Mouse (Mus musculus): ENCODE data around the gene Isca2. TPM values are rescaled to one million over a fixed set of nuclear protein-coding genes. Genes with fewer than 3 reads are reported as not detected.

Gene Isca2
- 156 and 158 TPM in 2 replicates for polyA plus RNA-seq (2016; fragmentation: Nextera tagmentation; extraction: Ambion mirVana)

GRCm38 (mm10) chr12:84772726-84773441 is at the start of gene Isca2, which contains the start of gene Npc2:
TSS of gene Isca2 (plus strand) at chr12:84773251.
TSS of gene Npc2 (minus strand) at chr12:84773152.
- Histone ChIP-seq H3K9me3 (no peaks in the 10 kb centered on the region), H3K9ac (peak within 1 kb of the TSS; percentile 71), H3K4me3 (peak within 1 kb of the TSS; percentile 63), H3K36me3 (peaks cover 8% of the 10 kb centered on the region), H3K27me3 (replicated peaks) (no peaks in the 10 kb centered on the region), H3K27ac (peak within 1 kb of the TSS; percentile 43; the same call in 1 of the 2 replicates), H3K4me1 (peaks cover 29% of the 10 kb centered on the region), H3K4me2 (replicated peaks) (peak within 1 kb of the TSS; percentile 83)
- WGBS = under 1% methylated on average over 50 of the region's 50 CpGs
- peak; percentile 99 for ATAC-seq (ENCODE audit: low FRiP score, low read depth)

GRCm38 (mm10) chr12:84726391-84726790 is 46.7 kb upstream of the Isca2 start:
- WGBS = 90% methylated on average over 4 of the region's 4 CpGs
- no peaks in the 10 kb centered on the region for H3K4me1 ChIP-seq
- no peak overlapping the region for H3K9ac ChIP-seq
- H3K4me3 ChIP-seq = no peak overlapping the region
- H3K27ac ChIP-seq = no peak overlapping the region
- H3K9me3 ChIP-seq = no peaks in the 10 kb centered on the region
- no peaks in the 10 kb centered on the region for H3K27me3 ChIP-seq (replicated peaks)
- H3K4me2 ChIP-seq (replicated peaks) = no peak overlapping the region
- no peaks in the 10 kb centered on the region for H3K36me3 ChIP-seq
- ATAC-seq (ENCODE audit: low FRiP score, low read depth) = no peak

- no peaks in the 10 kb centered on the region for H3K27me3 ChIP-seq (replicated peaks)
- no peaks in the 10 kb centered on the region for H3K36me3 ChIP-seq
- H3K4me2 ChIP-seq (replicated peaks) = no peak overlapping the region
- H3K9ac ChIP-seq = no peak overlapping the region
- no peak for ATAC-seq (ENCODE audit: low FRiP score, low read depth)
- no peaks in the 10 kb centered on the region for H3K4me1 ChIP-seq
- WGBS = 54% methylated on average over 4 of the region's 4 CpGs
- no peak overlapping the region for H3K27ac ChIP-seq
- no peak overlapping the region for H3K4me3 ChIP-seq
- H3K9me3 ChIP-seq = no peaks in the 10 kb centered on the region
These were observed 46.1 kb upstream of the Isca2 start for GRCm38 (mm10) chr12:84726986-84727385.

GRCm38 (mm10) chr12:84727434-84727833 is 45.6 kb upstream of the Isca2 start:
- Histone ChIP-seq H3K4me1 (no peaks in the 10 kb centered on the region), H3K27ac (no peak overlapping the region), H3K27me3 (replicated peaks) (no peaks in the 10 kb centered on the region), H3K9ac (no peak overlapping the region), H3K36me3 (no peaks in the 10 kb centered on the region), H3K4me3 (no peak overlapping the region), H3K9me3 (no peaks in the 10 kb centered on the region), H3K4me2 (replicated peaks) (no peak overlapping the region)
- ATAC-seq (ENCODE audit: low FRiP score, low read depth) = no peak
- 69% methylated on average over 5 of the region's 5 CpGs for WGBS

DNA sequence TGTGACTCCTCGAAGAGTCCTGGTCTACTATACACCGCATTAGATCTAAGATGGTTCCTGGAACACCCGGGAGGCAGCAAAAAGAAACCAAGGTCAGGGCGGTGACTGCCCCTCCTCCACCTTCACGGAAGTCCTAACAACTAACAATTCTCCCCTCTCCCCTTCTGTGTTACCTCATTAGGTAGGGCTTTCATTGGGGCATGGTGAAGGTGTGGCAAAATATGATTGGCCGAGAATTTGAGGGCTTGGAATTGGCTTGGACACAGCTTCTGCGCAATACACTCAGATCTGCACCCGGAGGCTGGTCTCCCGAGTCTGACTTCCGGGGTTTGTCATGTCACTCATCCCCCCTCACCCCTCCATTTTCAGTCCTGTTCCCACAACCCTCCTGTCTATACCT is 44.6 kb upstream of the Isca2 start:
- WGBS = 93% methylated on average over 10 of the region's 10 CpGs
- Histone ChIP-seq H3K27me3 (replicated peaks) (no peaks in the 10 kb centered on the region), H3K4me3 (no peak overlapping the region), H3K4me1 (no peaks in the 10 kb centered on the region), H3K9ac (no peak overlapping the region), H3K4me2 (replicated peaks) (no peak overlapping the region), H3K9me3 (no peaks in the 10 kb centered on the region), H3K36me3 (no peaks in the 10 kb centered on the region), H3K27ac (no peak overlapping the region)
- ATAC-seq (ENCODE audit: low FRiP score, low read depth) = no peak

- Histone ChIP-seq H3K4me1 (no peaks in the 10 kb centered on the region), H3K27me3 (replicated peaks) (no peaks in the 10 kb centered on the region), H3K36me3 (no peaks in the 10 kb centered on the region), H3K4me3 (no peak overlapping the region), H3K9me3 (no peaks in the 10 kb centered on the region), H3K9ac (no peak overlapping the region), H3K27ac (no peak overlapping the region), H3K4me2 (replicated peaks) (no peak overlapping the region)
- WGBS = 80% methylated on average over 13 of the region's 13 CpGs
- no peak for ATAC-seq (ENCODE audit: low FRiP score, low read depth)
These were observed 39.7 kb upstream of the Isca2 start for GRCm38 (mm10) chr12:84733366-84733765.

DNA sequence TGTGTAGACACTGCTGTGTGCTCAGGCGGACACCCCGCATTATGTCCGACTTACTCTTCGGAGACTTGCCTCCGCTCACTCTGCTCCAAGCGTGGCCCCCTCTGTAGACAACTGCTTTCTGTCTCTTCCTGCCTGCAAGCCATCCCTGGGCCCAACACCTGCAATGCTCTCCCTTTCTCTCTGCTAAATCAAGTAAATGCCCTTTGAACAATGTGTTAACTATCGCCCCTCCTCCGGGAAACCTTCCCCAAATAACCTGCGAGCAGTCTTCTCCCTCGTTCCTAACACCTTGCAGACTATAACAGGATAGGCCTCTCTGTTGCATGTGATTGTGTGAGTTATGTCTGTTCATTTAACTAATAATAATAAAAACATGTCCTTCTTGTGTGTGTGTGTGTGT is 29.6 kb upstream of the Isca2 start:
- Histone ChIP-seq H3K36me3 (no peaks in the 10 kb centered on the region), H3K9me3 (no peaks in the 10 kb centered on the region), H3K4me2 (replicated peaks) (no peak overlapping the region), H3K4me1 (no peaks in the 10 kb centered on the region), H3K27ac (no peak overlapping the region), H3K9ac (no peak overlapping the region), H3K4me3 (no peak overlapping the region), H3K27me3 (replicated peaks) (no peaks in the 10 kb centered on the region)
- WGBS = 88% methylated on average over 10 of the region's 10 CpGs
- ATAC-seq (ENCODE audit: low FRiP score, low read depth) = no peak

GRCm38 (mm10) chr12:84745700-84746099 is 27.4 kb upstream of the Isca2 start:
- no peaks in the 10 kb centered on the region for H3K27me3 ChIP-seq (replicated peaks)
- no peak overlapping the region for H3K4me3 ChIP-seq
- H3K36me3 ChIP-seq = no peaks in the 10 kb centered on the region
- 0 out of 2 replicates have a peak, but pooled peaks cover 3% of the 10 kb centered on the region for H3K4me1 ChIP-seq
- 72% methylated on average over 4 of the region's 4 CpGs for WGBS
- H3K9me3 ChIP-seq = no peaks in the 10 kb centered on the region
- no peak overlapping the region for H3K9ac ChIP-seq
- H3K4me2 ChIP-seq (replicated peaks) = no peak overlapping the region
- ATAC-seq (ENCODE audit: low FRiP score, low read depth) = no peak
- no peak overlapping the region for H3K27ac ChIP-seq

GRCm38 (mm10) chr12:84748134-84748533 is 24.9 kb upstream of the Isca2 start:
- WGBS = 74% methylated on average over 3 of the region's 3 CpGs
- Histone ChIP-seq H3K36me3 (no peaks in the 10 kb centered on the region), H3K27ac (no peak overlapping the region), H3K4me3 (no peak overlapping the region), H3K4me2 (replicated peaks) (no peak overlapping the region), H3K4me1 (peaks cover 16% of the 10 kb centered on the region), H3K9me3 (no peaks in the 10 kb centered on the region), H3K27me3 (replicated peaks) (no peaks in the 10 kb centered on the region), H3K9ac (no peak overlapping the region)
- no peak for ATAC-seq (ENCODE audit: low FRiP score, low read depth)

- 54% methylated on average over 14 of the region's 14 CpGs for WGBS
- Histone ChIP-seq H3K36me3 (peaks cover under 1% of the 10 kb centered on the region; the same call in 1 of the 2 replicates), H3K9ac (no peak overlapping the region), H3K9me3 (no peaks in the 10 kb centered on the region), H3K4me3 (no peak overlapping the region), H3K27me3 (replicated peaks) (no peaks in the 10 kb centered on the region), H3K4me2 (replicated peaks) (no peak overlapping the region), H3K27ac (no peak overlapping the region), H3K4me1 (peaks cover 21% of the 10 kb centered on the region)
- ATAC-seq (ENCODE audit: low FRiP score, low read depth) = no peak
These were observed 22.4 kb upstream of the Isca2 start for GRCm38 (mm10) chr12:84750661-84751060.

- H3K4me1 ChIP-seq = peaks cover 21% of the 10 kb centered on the region
- WGBS = 27% methylated on average over 14 of the region's 14 CpGs
- no peaks in the 10 kb centered on the region for H3K9me3 ChIP-seq
- H3K27me3 ChIP-seq (replicated peaks) = no peaks in the 10 kb centered on the region
- H3K4me3 ChIP-seq = no peak overlapping the region
- peak; percentile 52 for ATAC-seq (ENCODE audit: low FRiP score, low read depth)
- H3K36me3 ChIP-seq = peaks cover 16% of the 10 kb centered on the region
- 0 out of 2 replicates have a peak overlapping the region, but pooled peaks have one; percentile 3 for H3K9ac ChIP-seq
- no peak overlapping the region; the same call in 1 of the 2 replicates for H3K4me2 ChIP-seq (replicated peaks)
- H3K27ac ChIP-seq = no peak overlapping the region
These were observed 20.7 kb upstream of the Isca2 start for GRCm38 (mm10) chr12:84752131-84752977.

GRCm38 (mm10) chr12:84755008-84755695 is 17.9 kb upstream of the Isca2 start:
- Histone ChIP-seq H3K4me3 (no peak overlapping the region), H3K27ac (no peak overlapping the region), H3K9me3 (no peaks in the 10 kb centered on the region), H3K4me1 (peaks cover 21% of the 10 kb centered on the region), H3K9ac (no peak overlapping the region), H3K27me3 (replicated peaks) (no peaks in the 10 kb centered on the region), H3K36me3 (peaks cover 39% of the 10 kb centered on the region), H3K4me2 (replicated peaks) (no peak overlapping the region)
- 0 out of 2 replicates have a peak, but pooled peaks have one; percentile 19 for ATAC-seq (ENCODE audit: low FRiP score, low read depth)
- WGBS = 35% methylated on average over 16 of the region's 16 CpGs

Data from neural tube, embryonic 12.5 days (tissue).